Mouse (Mus musculus) CH12.LX (cell line): ENCODE results near the gene Abcd3. TPM values are rescaled to one million over a fixed set of nuclear protein-coding genes. Genes with fewer than 3 reads are reported as not detected.

Experiments used
- DNase-seq: peaks from one replicate; pipeline ENCODE4 v3.0.0-alpha.2; 2013; ENCODE audit errors: extremely low read depth
- H3K27ac ChIP-seq: 2 replicates; pipeline ENCODE4 v1.5.1; 2012; ENCODE audit warnings: low read depth, mild to moderate bottlenecking, control low read depth, moderate library complexity; ENCODE audit not compliant: insufficient read depth
- H3K27me3 ChIP-seq: replicated peaks from 2 replicates; pipeline ENCODE3; 2012; ENCODE audit warnings: inconsistent platforms
- H3K36me3 ChIP-seq, 2 experiments: replicated peaks in 1 of 2; 2 replicates each; pipeline versions ENCODE3 to v1.6.1; 2012; ENCODE audit warnings: inconsistent platforms in 1 of 2, low read length in 1 of 2, mild to moderate bottlenecking in 1 of 2, mixed read lengths in 1 of 2, moderate library complexity in 1 of 2; ENCODE audit not compliant: control insufficient read depth in 1 of 2, insufficient read depth in 1 of 2
- H3K4me1 ChIP-seq, 2 experiments: 2 replicates each; pipeline ENCODE4 v1.6.1; 2012; ENCODE audit warnings: inconsistent platforms in 1 of 2, moderate library complexity in 1 of 2; ENCODE audit not compliant: insufficient read depth in 2 of 2, control insufficient read depth in 1 of 2
- H3K4me2 ChIP-seq: 2 replicates; pipeline ENCODE4 v1.6.1; 2012; ENCODE audit warnings: low read depth, mild to moderate bottlenecking, control low read depth; ENCODE audit not compliant: poor library complexity, insufficient read depth, severe bottlenecking
- H3K4me3 ChIP-seq, 3 experiments: fragments of 150-350 bp in 1 of 3; sonication (generic) in 1 of 3; replicated peaks in 1 of 3; 2 replicates each; pipeline versions ENCODE3 to v1.5.1; 2011 to 2012; ENCODE audit warnings: low read depth in 2 of 3, low read length in 2 of 3, mild to moderate bottlenecking in 2 of 3, moderate library complexity in 2 of 3, control low read depth in 1 of 3, improper control_type of control experiment in 1 of 3, inconsistent platforms in 1 of 3, mixed read lengths in 1 of 3; ENCODE audit not compliant: poor library complexity in 1 of 3
- H3K79me2 ChIP-seq: replicated peaks from 2 replicates; pipeline ENCODE4 v1.6.1; 2012; ENCODE audit warnings: mild to moderate bottlenecking, moderate library complexity; ENCODE audit not compliant: control insufficient read depth, poor library complexity, insufficient read depth, severe bottlenecking; ENCODE audit errors: extremely low read depth
- H3K9ac ChIP-seq: 2 replicates; pipeline ENCODE4 v1.6.1; 2012; ENCODE audit warnings: low read depth, mild to moderate bottlenecking, control low read depth, moderate library complexity; ENCODE audit not compliant: insufficient read depth
- H3K9me3 ChIP-seq: replicated peaks from 2 replicates; pipeline ENCODE3; 2012; ENCODE audit warnings: low read length, inconsistent platforms, mixed read lengths
- BHLHE40 ChIP-seq: IDR thresholded peaks from 2 replicates; pipeline ENCODE4 v1.6.1; 2011; ENCODE audit warnings: mild to moderate bottlenecking, low read depth, low read length, improper control_type of control experiment
- CHD2 ChIP-seq: IDR thresholded peaks from 2 replicates; pipeline ENCODE4 v1.6.1; 2011; ENCODE audit warnings: low read length, improper control_type of control experiment
- ELF1 ChIP-seq: IDR thresholded peaks from 2 replicates; pipeline ENCODE4 v1.6.1; 2014; ENCODE audit warnings: low read depth, mild to moderate bottlenecking, inconsistent platforms, low read length, improper control_type of control experiment
- ETS1 ChIP-seq: conservative IDR thresholded peaks from 2 replicates; pipeline ENCODE4 v1.6.1; 2012; ENCODE audit warnings: low read depth, mild to moderate bottlenecking, inconsistent platforms, low read length, improper control_type of control experiment, moderate library complexity
- GABPA ChIP-seq: IDR thresholded peaks from 2 replicates; pipeline ENCODE4 v1.6.1; 2012; ENCODE audit warnings: low read depth, low read length, improper control_type of control experiment, inconsistent platforms; ENCODE audit not compliant: insufficient replicate concordance
- HCFC1 ChIP-seq: IDR thresholded peaks from 2 replicates; pipeline ENCODE4 v1.6.1; 2012; ENCODE audit warnings: low read depth, mild to moderate bottlenecking, inconsistent platforms, low read length, improper control_type of control experiment
- IRF4 ChIP-seq: IDR thresholded peaks from 2 replicates; pipeline ENCODE4 v1.6.1; 2014; ENCODE audit warnings: low read depth, mild to moderate bottlenecking, inconsistent platforms, low read length, improper control_type of control experiment
- JUN ChIP-seq: IDR thresholded peaks from 2 replicates; pipeline ENCODE4 v1.6.1; 2011; ENCODE audit warnings: low read depth, mild to moderate bottlenecking, low read length, improper control_type of control experiment, moderate library complexity; ENCODE audit not compliant: insufficient read depth
- JUND ChIP-seq: conservative IDR thresholded peaks from 2 replicates; pipeline ENCODE4 v1.6.1; 2011; ENCODE audit warnings: low read depth, low read length, improper control_type of control experiment
- KAT2A ChIP-seq: IDR thresholded peaks from 2 replicates; pipeline ENCODE4 v1.6.1; 2012; ENCODE audit warnings: low read length, improper control_type of control experiment, inconsistent platforms; ENCODE audit not compliant: insufficient replicate concordance
- MAX ChIP-seq: IDR thresholded peaks from 2 replicates; pipeline ENCODE4 v1.6.1; 2011; ENCODE audit warnings: low read length, improper control_type of control experiment
- MAZ ChIP-seq: IDR thresholded peaks from 2 replicates; pipeline ENCODE4 v1.6.1; 2012; ENCODE audit warnings: low read depth, mild to moderate bottlenecking, inconsistent platforms, low read length, improper control_type of control experiment, moderate library complexity
- MEF2A ChIP-seq: IDR thresholded peaks from 2 replicates; pipeline ENCODE4 v1.6.1; 2014; ENCODE audit warnings: low read depth, mild to moderate bottlenecking, inconsistent platforms, low read length, improper control_type of control experiment, borderline replicate concordance
- MXI1 ChIP-seq: IDR thresholded peaks from 2 replicates; pipeline ENCODE4 v1.6.1; 2011; ENCODE audit warnings: mild to moderate bottlenecking, low read depth, low read length, improper control_type of control experiment
- MYC ChIP-seq: IDR thresholded peaks from 2 replicates; pipeline ENCODE4 v1.6.1; 2011; ENCODE audit warnings: low read depth, mild to moderate bottlenecking, improper control_type of control experiment, low read length
- NELFE ChIP-seq: IDR thresholded peaks from 2 replicates; pipeline ENCODE4 v1.6.1; 2011; ENCODE audit warnings: low read depth, low read length, improper control_type of control experiment
- NRF1 ChIP-seq: IDR thresholded peaks from 2 replicates; pipeline ENCODE4 v1.6.1; 2014; ENCODE audit warnings: low read depth, mild to moderate bottlenecking, inconsistent platforms, low read length, improper control_type of control experiment, moderate library complexity
- PAX5 ChIP-seq: IDR thresholded peaks from 2 replicates; pipeline ENCODE4 v1.6.1; 2012; ENCODE audit warnings: low read length, inconsistent platforms, mixed read lengths
- POLR2AphosphoS2 ChIP-seq: IDR thresholded peaks from 2 replicates; pipeline ENCODE4 v1.6.1; 2011; ENCODE audit warnings: low read depth, low read length, improper control_type of control experiment
- RAD21 ChIP-seq: IDR thresholded peaks from 2 replicates; pipeline ENCODE4 v1.6.1; 2011; ENCODE audit warnings: low read depth, mild to moderate bottlenecking, low read length, improper control_type of control experiment, moderate library complexity
- SIN3A ChIP-seq: IDR thresholded peaks from 2 replicates; pipeline ENCODE4 v1.6.1; 2012; ENCODE audit warnings: low read length, improper control_type of control experiment, inconsistent platforms
- TBP ChIP-seq: conservative IDR thresholded peaks from 2 replicates; pipeline ENCODE4 v1.6.1; 2011; ENCODE audit warnings: low read depth, low read length, improper control_type of control experiment
- UBTF ChIP-seq: IDR thresholded peaks from 2 replicates; pipeline ENCODE4 v1.6.1; 2012; ENCODE audit warnings: low read depth, mild to moderate bottlenecking, inconsistent platforms, low read length, improper control_type of control experiment, moderate library complexity
- USF1 ChIP-seq: IDR thresholded peaks from 2 replicates; pipeline ENCODE4 v1.6.1; 2014; ENCODE audit warnings: low read depth, mild to moderate bottlenecking, inconsistent platforms, low read length, improper control_type of control experiment
- USF2 ChIP-seq: conservative IDR thresholded peaks from 2 replicates; pipeline ENCODE4 v1.6.1; 2011; ENCODE audit warnings: low read depth, low read length, improper control_type of control experiment
- ZC3H11A ChIP-seq: IDR thresholded peaks from 2 replicates; pipeline ENCODE4 v1.6.1; 2012; ENCODE audit warnings: low read depth, mild to moderate bottlenecking, inconsistent platforms, low read length, improper control_type of control experiment
- ZMIZ1 ChIP-seq: IDR thresholded peaks from 2 replicates; pipeline ENCODE4 v1.6.1; 2012; ENCODE audit warnings: low read depth, mild to moderate bottlenecking, inconsistent platforms, low read length, improper control_type of control experiment
- ZNF384 ChIP-seq: IDR thresholded peaks from 2 replicates; pipeline ENCODE4 v1.6.1; 2012; ENCODE audit warnings: low read depth, low read length, improper control_type of control experiment, inconsistent platforms
- dilution Hi-C: fragments of 300-500 bp; cut with MboI; formaldehyde crosslinking; loops from 2 replicates; pipeline ENCODE4 v1.14.3; 2020; ENCODE audit warnings: low sequenced_read_pairs; ENCODE audit not compliant: extremely low pct_unique_long_range_greater_than_20kb, extremely low pct_ligation_motif_present
- in situ Hi-C: fragments of 300-500 bp; cut with MboI; formaldehyde crosslinking; loops from 3 replicates; pipeline ENCODE4 v1.14.3; 2019; ENCODE audit warnings: low sequenced_read_pairs, low pct_ligation_motif_present, low pct_unique_long_range_greater_than_20kb, mixed read lengths
- polyA plus RNA-seq: library from polyadenylated mRNA; unstranded; fragments of >175 nt; gene quantifications from 2 replicates; pipeline ENCODE4 v1.2.1, GENCODE M21; 2012; ENCODE audit warnings: low read depth; ENCODE audit not compliant: insufficient read length
- total RNA-seq, 2 experiments: library from RNA; depleted of rRNA; stranded (reverse); fragments of 300-350 nt in 1 of 2; fragments of >200 nt in 1 of 2; gene quantifications; 2 replicates each; pipeline ENCODE4 v1.2.3; 2012 to 2014

Abcd3 gene
- total and polyA plus RNA-seq, 3 experiments = 53.5 to 65.9 (median 53.8) TPM

DNA sequence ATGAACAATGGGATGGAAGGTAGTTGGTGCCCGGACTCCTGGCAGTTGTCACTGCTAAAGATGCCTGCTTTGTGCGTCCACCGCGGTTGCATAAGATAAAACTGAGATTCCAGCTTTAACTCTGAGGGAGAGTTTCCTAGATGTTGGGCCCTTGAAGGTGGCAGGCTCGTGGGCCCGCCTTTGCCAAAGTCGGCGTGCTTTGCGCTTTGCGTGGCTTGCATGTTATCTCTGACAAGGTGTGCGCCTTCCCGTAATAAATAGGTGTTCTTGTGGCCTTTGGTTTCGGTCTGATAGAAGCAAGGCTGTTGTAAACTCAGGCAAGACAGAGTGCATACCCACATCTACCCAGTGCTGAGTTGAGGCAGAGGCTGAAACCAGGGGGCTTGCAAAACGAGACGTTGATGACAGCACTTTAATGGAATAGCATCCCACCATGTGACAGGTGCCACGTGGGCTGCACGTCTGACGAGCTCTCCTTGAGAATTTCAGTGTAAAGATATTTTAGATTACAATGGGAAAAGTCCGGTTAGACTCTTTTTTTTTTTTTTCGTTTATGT, 91.1 kb downstream of the Abcd3 start:
- in situ Hi-C loops = loop anchor here (5.0 to 25.0 kb wide), 2 partner anchors 177 to 412 kb away; no protein-coding TSS in a partner anchor
- peak overlapping the region in 1 of 3 experiments; percentile 64 for H3K4me3 ChIP-seq
- H3K27me3 ChIP-seq = no peaks in the 10 kb centered on the region
- peaks cover 0 to 5% of the 10 kb centered on the region in 2 experiments for H3K36me3 ChIP-seq
- DNase-seq = no peak
- H3K4me2 ChIP-seq = peak overlapping the region; percentile 91
- no peak overlapping the region for H3K9ac ChIP-seq
- H3K27ac ChIP-seq = no peak overlapping the region
- dilution Hi-C loops = no loop called here
- no peaks in the 10 kb centered on the region for H3K79me2 ChIP-seq
- no peaks in the 10 kb centered on the region for H3K9me3 ChIP-seq
- peaks cover 0 to 31% of the 10 kb centered on the region in 2 experiments; a peak in 2 of 4 replicates for H3K4me1 ChIP-seq
- TF ChIP-seq MEF2A = no peak
- no peak for TF ChIP-seq USF2
- no peak for TF ChIP-seq MXI1
- no peak for TF ChIP-seq MAX
- TF ChIP-seq ZC3H11A = no peak
- TF ChIP-seq USF1 = no peak
- no peak for TF ChIP-seq CHD2
- no peak for TF ChIP-seq GABPA
- TF ChIP-seq ZNF384 = no peak
- TF ChIP-seq JUN = no peak
- no peak for TF ChIP-seq MYC
- TF ChIP-seq SIN3A = no peak
- TF ChIP-seq JUND = no peak
- no peak for TF ChIP-seq ZMIZ1
- no peak for TF ChIP-seq ELF1
- TF ChIP-seq POLR2AphosphoS2 = no peak
- TF ChIP-seq NELFE = no peak
- TF ChIP-seq MAZ = no peak

DNA sequence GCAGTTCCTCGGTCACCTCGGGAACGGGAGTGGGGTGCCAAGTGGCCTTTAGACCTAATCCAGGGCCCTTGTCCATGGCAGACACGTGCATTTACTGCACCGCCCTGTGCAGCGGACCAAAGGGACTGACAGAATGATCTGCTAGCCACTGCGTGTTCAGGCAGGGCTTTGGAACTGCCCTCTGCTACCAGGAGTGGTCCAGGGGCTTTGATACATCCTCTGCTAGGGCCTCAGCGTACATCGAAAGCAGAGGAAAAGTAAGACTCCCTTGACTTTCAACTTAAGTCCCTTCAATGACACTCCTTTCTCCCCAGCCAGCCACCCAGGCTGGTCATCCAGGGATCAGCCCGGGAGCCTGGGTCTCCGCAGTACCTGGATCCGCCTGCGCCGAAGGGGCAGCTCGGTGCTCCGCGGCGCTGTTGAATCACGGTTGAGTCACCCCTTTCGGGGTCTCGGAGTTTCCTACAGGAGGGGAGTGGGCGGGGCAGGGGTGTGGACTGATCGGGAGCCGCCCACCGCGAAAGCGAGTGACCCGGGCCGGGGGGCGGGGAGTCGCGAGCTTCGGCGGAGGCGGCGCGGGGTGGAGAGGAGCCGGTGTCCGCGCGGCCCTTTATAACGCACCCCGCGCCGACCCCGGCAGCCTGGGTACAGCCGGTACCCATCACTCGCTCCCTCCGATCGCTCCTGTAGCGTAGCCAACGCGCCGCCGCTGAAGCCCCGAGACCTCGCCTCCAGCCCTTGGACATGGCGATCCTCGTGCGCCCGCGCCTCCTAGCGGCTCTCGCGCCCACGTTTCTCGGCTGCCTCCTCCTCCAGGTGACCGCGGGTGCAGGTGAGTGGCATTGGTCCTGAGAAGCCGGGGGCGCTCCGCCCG, 91.9 kb downstream of the Abcd3 start, which contains the start of gene F3:
F3 (plus strand) TSS at position 567 of the 874 bp plus-strand sequence.
- peak; percentile 55 for DNase-seq
- peaks cover 0 to 31% of the 10 kb centered on the region in 2 experiments; a peak in 2 of 4 replicates for H3K4me1 ChIP-seq
- peaks cover 0 to 5% of the 10 kb centered on the region in 2 experiments for H3K36me3 ChIP-seq
- H3K27ac ChIP-seq = no peak within 1 kb of the TSS
- H3K4me3 ChIP-seq = peak within 1 kb of the TSS; percentile 57 to 71 (median 64)
- dilution Hi-C loops (no loop called here), in situ Hi-C loops (loop anchor here (5.0 to 25.0 kb wide), 2 partner anchors 176 to 411 kb away; no protein-coding TSS in a partner anchor)
- H3K4me2 ChIP-seq = peak within 1 kb of the TSS; percentile 91
- H3K79me2 ChIP-seq = no peaks in the 10 kb centered on the region
- H3K27me3 ChIP-seq = no peaks in the 10 kb centered on the region
- H3K9ac ChIP-seq = peak within 1 kb of the TSS; percentile 41; the same call in 1 of the 2 replicates
- no peaks in the 10 kb centered on the region for H3K9me3 ChIP-seq
- TF ChIP-seq HCFC1 = no peak
- peak; percentile 52; the same call in 1 of the 2 replicates for TF ChIP-seq BHLHE40
- peak; percentile 64; the same call in 1 of the 2 replicates for TF ChIP-seq MXI1
- TF ChIP-seq IRF4 = no peak
- TF ChIP-seq ZMIZ1 = no peak
- no peak for TF ChIP-seq ZC3H11A
- TF ChIP-seq USF1 = no peak
- no peak for TF ChIP-seq JUND
- TF ChIP-seq ETS1 = no peak
- 0 out of 2 replicates have a peak, but pooled peaks have one; percentile 31 for TF ChIP-seq NELFE
- TF ChIP-seq NRF1 = peak; percentile 36; the same call in 1 of the 2 replicates
- TF ChIP-seq ELF1 = no peak
- no peak for TF ChIP-seq PAX5
- TF ChIP-seq MYC = peak; percentile 42; the same call in 1 of the 2 replicates
- no peak for TF ChIP-seq UBTF
- TF ChIP-seq USF2 = no peak
- TF ChIP-seq KAT2A = no peak
- no peak for TF ChIP-seq TBP
- TF ChIP-seq RAD21 = peak; percentile 53
